Mouse (Mus musculus): ENCODE measurements around the gene Acox2.

DNA sequence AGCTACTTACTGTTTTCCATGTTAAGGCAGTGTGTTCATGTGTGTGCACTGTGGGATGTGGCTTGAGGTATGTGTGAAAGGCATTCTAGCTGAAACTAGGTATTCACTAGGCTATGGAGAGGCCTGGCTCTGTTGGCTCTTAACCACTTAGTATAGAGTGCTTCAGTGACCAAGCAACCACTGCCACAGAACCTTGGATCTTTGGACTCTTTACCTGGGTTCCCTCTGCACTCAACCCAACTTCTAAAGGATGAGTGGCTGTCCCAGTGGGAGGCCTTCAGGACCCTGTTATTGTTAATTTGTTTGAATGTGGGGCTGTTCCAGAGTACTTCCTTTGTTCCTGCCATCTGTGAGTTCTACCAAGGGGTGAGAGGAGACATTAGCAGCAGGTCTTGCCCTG, 17.3 kb downstream of the Acox2 start:
- TF ChIP-seq CTCF (IDR thresholded peaks at IDR 0.05; ENCODE audit: insufficient read depth, low read depth, low read length) (no peak), POLR2A (IDR thresholded peaks at IDR 0.05; ENCODE audit: insufficient read depth, low read depth, low read length) (no peak)

Data from olfactory bulb, adult 2 months (tissue).